Mouse (Mus musculus): Measurements from ENCODE around the gene Lrrc8d. TPM values are rescaled to one million over a fixed set of nuclear protein-coding genes. Genes with fewer than 3 reads are reported as not detected.

Lrrc8d gene
- polyA plus RNA-seq, 1 experiment from 2014 or later = 24.5 TPM

DNA sequence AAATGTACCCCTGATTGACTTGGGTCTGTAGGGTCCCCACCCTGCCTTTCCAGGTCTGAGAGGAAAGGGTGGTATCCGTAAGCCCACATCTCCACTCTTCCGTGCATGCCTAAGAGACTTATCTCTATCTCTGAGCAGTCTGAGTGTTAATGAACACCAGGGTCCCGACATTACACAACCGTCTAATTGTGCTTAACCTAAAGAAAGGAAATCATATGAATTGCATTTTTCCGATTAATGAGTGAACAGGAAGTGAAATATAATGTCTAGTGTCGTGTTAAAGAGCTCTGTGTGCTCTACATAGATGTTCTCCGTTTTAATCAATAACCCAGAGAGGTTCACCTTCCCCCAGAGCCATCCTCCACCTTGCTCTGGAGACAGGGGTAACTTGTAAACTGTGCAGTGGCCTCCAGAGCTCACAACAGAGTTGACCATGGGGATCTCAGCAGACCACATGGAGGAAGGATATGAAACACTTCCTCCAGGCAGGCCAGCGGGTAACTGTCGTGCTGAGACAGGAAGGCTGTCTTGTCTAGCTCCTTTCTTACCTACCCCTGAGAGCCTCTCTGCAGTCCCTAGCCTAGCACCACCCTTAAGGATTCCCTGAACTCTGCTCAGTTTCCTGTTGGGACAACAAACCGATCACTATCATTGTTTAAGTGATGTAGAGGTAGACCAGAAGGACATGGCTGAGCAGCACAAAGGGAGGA, 144.4 kb downstream of the Lrrc8d start:
- Histone ChIP-seq H3K27me3 (ENCODE audit: control insufficient read depth, insufficient read depth, low read length) (no peaks in the 10 kb centered on the region), H3K4me3 (ENCODE audit: low read depth, low read length) (no peak overlapping the region), H3K36me3 (ENCODE audit: control insufficient read depth, insufficient read depth, low read length) (no peaks in the 10 kb centered on the region), H3K9me3 (ENCODE audit: control insufficient read depth, low read length) (no peaks in the 10 kb centered on the region), H3K9ac (ENCODE audit: low read length) (no peak overlapping the region), H3K4me2 (no peak overlapping the region), H3K4me1 (ENCODE audit: control insufficient read depth, insufficient read depth, low read length) (no peaks in the 10 kb centered on the region), H3K27ac (ENCODE audit: low read depth, low read length) (no peak overlapping the region)
- WGBS = 91% methylated on average over 10 of the region's 10 CpGs
- ATAC-seq (ENCODE audit: low FRiP score) (no peak), DNase-seq (ENCODE audit: low spot score, missing footprints) (no peak)

DNA sequence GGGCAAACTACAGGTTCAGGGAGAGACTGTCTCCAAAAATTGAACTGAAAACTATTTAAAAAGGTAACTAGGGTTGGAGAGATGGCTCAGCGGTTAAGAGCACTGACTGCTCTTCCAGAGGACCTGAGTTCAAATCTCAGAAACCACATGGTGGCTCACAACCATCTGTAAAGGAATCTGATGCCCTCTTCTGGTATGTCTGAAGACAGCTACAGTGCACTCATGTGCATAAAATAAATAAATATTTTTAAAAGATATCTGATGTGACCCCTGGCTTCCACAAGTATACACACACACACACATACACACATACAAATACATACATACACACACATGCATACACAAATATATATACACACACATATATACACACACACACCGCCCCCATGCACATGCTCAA, 145.3 kb downstream of the Lrrc8d start:
- no peak for ATAC-seq (ENCODE audit: low FRiP score)
- Histone ChIP-seq H3K27me3 (ENCODE audit: control insufficient read depth, insufficient read depth, low read length) (no peaks in the 10 kb centered on the region), H3K4me1 (ENCODE audit: control insufficient read depth, insufficient read depth, low read length) (no peaks in the 10 kb centered on the region), H3K9me3 (ENCODE audit: control insufficient read depth, low read length) (no peaks in the 10 kb centered on the region), H3K36me3 (ENCODE audit: control insufficient read depth, insufficient read depth, low read length) (no peaks in the 10 kb centered on the region), H3K4me3 (ENCODE audit: low read depth, low read length) (no peak overlapping the region), H3K9ac (ENCODE audit: low read length) (no peak overlapping the region), H3K4me2 (no peak overlapping the region), H3K27ac (ENCODE audit: low read depth, low read length) (no peak overlapping the region)
- WGBS = 95% methylated on average over 2 of the region's 2 CpGs
- no peak for DNase-seq (ENCODE audit: low spot score, missing footprints)

GRCm38 (mm10) chr5:105847726-105848125, 148.0 kb downstream of the Lrrc8d start:
- 90% methylated on average over 8 of the region's 8 CpGs for WGBS

DNA sequence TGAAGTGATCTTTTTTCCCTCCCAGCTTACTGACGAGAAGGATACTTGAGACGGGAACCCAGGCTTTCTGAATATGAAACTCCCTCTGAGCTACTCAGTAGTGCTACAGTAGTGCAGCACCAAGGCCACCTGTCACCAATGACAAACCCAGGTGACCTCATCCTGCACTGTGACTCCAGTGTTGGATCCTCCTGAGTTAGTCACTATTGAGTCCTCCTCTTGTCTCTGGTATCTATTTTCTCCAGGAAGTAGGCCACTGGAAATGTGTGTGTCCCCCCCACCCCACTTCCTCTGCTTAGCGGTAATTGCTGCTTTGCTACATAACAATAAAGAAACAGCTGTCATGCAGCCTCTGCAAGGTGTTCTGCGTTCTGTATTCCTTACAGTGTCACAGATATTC, 149.5 kb downstream of the Lrrc8d start:
- H3K9ac ChIP-seq (ENCODE audit: low read length) = no peak overlapping the region
- WGBS = 84% methylated on average over 4 of the region's 4 CpGs
- no peak for ATAC-seq (ENCODE audit: low FRiP score)

More at GRCm38 (mm10) chr5:105847726-105848125, 148.0 kb downstream of the Lrrc8d start:
- no peaks in the 10 kb centered on the region for H3K9me3 ChIP-seq (ENCODE audit: control insufficient read depth, low read length)
- no peak overlapping the region for H3K27ac ChIP-seq (ENCODE audit: low read depth, low read length)
- ATAC-seq (ENCODE audit: low FRiP score) = no peak
- no peak overlapping the region for H3K4me3 ChIP-seq (ENCODE audit: low read depth, low read length)
- no peak overlapping the region for H3K4me2 ChIP-seq
- H3K4me1 ChIP-seq (ENCODE audit: control insufficient read depth, insufficient read depth, low read length) = no peaks in the 10 kb centered on the region
- H3K27me3 ChIP-seq (ENCODE audit: control insufficient read depth, insufficient read depth, low read length) = no peaks in the 10 kb centered on the region
- H3K9ac ChIP-seq (ENCODE audit: low read length) = no peak overlapping the region
- no peak for DNase-seq (ENCODE audit: low spot score, missing footprints)
- no peaks in the 10 kb centered on the region for H3K36me3 ChIP-seq (ENCODE audit: control insufficient read depth, insufficient read depth, low read length)

DNA sequence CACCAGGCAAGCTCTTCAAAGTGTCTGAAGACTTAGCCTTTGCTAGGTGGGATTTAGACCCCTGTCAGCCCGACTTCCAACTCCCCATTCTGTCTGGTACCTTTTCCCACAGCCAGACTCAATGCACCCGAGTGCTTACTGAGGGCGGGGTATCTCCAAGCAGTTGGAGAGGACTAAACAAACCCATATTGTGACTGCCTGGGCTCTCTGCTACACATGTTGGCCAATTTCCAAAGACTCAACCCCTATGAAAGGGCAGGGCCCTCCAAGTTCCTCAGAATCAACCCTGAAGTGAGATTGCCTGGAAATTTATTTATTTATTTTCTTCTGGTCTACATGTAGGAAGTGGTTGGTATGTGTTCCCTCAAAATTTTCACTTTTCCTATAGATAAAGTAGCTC, 149.9 kb downstream of the Lrrc8d start:
- 83% methylated on average over 3 of the region's 3 CpGs for WGBS
- no peak overlapping the region for H3K9ac ChIP-seq (ENCODE audit: low read length)
- no peak for DNase-seq (ENCODE audit: low spot score, missing footprints)
- H3K4me3 ChIP-seq (ENCODE audit: low read depth, low read length) = no peak overlapping the region
- no peaks in the 10 kb centered on the region for H3K27me3 ChIP-seq (ENCODE audit: control insufficient read depth, insufficient read depth, low read length)
- no peak overlapping the region for H3K27ac ChIP-seq (ENCODE audit: low read depth, low read length)
- no peaks in the 10 kb centered on the region for H3K9me3 ChIP-seq (ENCODE audit: control insufficient read depth, low read length)
- ATAC-seq (ENCODE audit: low FRiP score) = no peak
- H3K4me2 ChIP-seq = no peak overlapping the region
- no peaks in the 10 kb centered on the region for H3K36me3 ChIP-seq (ENCODE audit: control insufficient read depth, insufficient read depth, low read length)
- no peaks in the 10 kb centered on the region for H3K4me1 ChIP-seq (ENCODE audit: control insufficient read depth, insufficient read depth, low read length)

More for the DNA sequence above, 149.5 kb downstream of the Lrrc8d start:
- no peaks in the 10 kb centered on the region for H3K36me3 ChIP-seq (ENCODE audit: control insufficient read depth, insufficient read depth, low read length)
- no peaks in the 10 kb centered on the region for H3K9me3 ChIP-seq (ENCODE audit: control insufficient read depth, low read length)
- no peaks in the 10 kb centered on the region for H3K4me1 ChIP-seq (ENCODE audit: control insufficient read depth, insufficient read depth, low read length)
- H3K27ac ChIP-seq (ENCODE audit: low read depth, low read length) = no peak overlapping the region
- H3K27me3 ChIP-seq (ENCODE audit: control insufficient read depth, insufficient read depth, low read length) = no peaks in the 10 kb centered on the region
- no peak overlapping the region for H3K4me3 ChIP-seq (ENCODE audit: low read depth, low read length)
- peak; percentile 8 for DNase-seq (ENCODE audit: low spot score, missing footprints)
- no peak overlapping the region for H3K4me2 ChIP-seq

GRCm38 (mm10) chr5:105853271-105853670, 153.5 kb downstream of the Lrrc8d start:
- H3K9me3 ChIP-seq (ENCODE audit: control insufficient read depth, low read length) = no peaks in the 10 kb centered on the region
- H3K36me3 ChIP-seq (ENCODE audit: control insufficient read depth, insufficient read depth, low read length) = no peaks in the 10 kb centered on the region
- H3K27ac ChIP-seq (ENCODE audit: low read depth, low read length) = no peak overlapping the region
- no peaks in the 10 kb centered on the region for H3K27me3 ChIP-seq (ENCODE audit: control insufficient read depth, insufficient read depth, low read length)
- DNase-seq (ENCODE audit: low spot score, missing footprints) (peak; percentile 57), ATAC-seq (ENCODE audit: low FRiP score) (no peak)
- no peak overlapping the region for H3K4me3 ChIP-seq (ENCODE audit: low read depth, low read length)
- no peak overlapping the region for H3K9ac ChIP-seq (ENCODE audit: low read length)
- 86% methylated on average over 9 of the region's 9 CpGs for WGBS
- H3K4me1 ChIP-seq (ENCODE audit: control insufficient read depth, insufficient read depth, low read length) = no peaks in the 10 kb centered on the region
- no peak overlapping the region for H3K4me2 ChIP-seq

DNA sequence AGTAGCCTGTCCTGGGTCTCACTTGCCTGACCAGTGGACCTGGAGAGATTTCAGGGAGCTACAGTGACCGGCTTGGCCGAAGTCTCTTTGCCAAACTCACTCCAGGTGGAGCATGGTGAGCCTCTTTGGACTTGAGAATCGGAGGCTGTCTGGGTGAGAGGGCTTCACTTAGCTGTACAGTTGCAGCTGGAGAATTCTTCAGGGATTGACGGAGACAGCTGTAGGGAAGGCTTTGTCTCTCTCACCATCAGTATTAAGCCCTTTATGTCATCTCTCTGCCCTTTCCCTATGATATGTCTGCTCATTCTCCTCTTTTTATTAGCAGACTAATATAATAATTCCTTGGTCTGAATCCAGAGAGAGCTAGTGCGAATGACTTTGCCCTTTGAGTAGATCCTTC, 157.7 kb downstream of the Lrrc8d start:
- WGBS = 84% methylated on average over 5 of the region's 5 CpGs
- no peak overlapping the region for H3K4me3 ChIP-seq (ENCODE audit: low read depth, low read length)

DNA sequence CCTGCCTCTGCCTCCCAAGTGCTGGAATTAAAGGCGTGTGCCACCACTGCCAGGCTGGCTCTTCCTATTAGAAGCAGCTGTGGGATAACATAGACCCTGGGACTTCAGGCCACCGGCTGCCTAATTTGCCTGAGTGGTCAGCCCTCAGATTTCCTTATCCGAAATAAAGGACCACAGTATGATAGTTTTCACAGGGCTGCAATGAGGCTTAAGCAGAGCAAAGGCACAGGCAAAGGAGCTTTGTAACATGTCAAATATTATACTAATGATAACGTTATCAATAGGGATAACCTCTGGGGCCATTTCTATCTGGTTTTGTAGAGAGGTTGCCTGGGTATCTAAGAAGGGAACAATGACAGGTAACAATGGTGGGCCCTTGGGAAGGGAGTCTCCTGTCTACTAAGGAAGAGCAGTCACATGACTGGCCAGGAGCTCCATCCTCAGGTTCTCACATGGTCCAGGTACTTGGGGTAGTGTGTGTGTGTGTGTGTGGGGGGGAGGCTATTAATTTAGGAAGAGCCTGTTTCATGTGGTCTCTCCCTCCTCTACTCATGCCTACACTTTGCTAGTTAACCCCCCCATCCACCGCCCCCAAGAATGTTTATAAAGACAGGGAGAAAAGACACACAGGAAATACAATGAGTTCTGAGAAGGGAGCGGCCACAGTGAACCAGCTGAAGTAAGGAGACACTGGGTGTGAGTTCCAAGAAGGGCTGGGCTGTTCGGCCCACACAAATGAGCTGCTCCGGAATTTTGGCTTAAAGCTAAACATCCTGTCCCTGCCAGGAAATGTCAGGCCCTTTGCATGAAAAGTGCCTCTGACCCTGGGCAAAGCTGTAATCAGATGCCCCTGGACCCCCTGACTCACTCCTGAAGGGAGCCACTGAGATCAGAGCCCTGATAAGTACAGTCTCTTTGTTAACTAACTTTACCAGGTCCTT, 159.3 kb downstream of the Lrrc8d start:
- H3K4me1 ChIP-seq (ENCODE audit: control insufficient read depth, insufficient read depth, low read length) = no peaks in the 10 kb centered on the region
- H3K4me3 ChIP-seq (ENCODE audit: low read depth, low read length) = no peak overlapping the region
- WGBS = 76% methylated on average over 8 of the region's 8 CpGs
- no peaks in the 10 kb centered on the region for H3K36me3 ChIP-seq (ENCODE audit: control insufficient read depth, insufficient read depth, low read length)
- no peaks in the 10 kb centered on the region for H3K27me3 ChIP-seq (ENCODE audit: control insufficient read depth, insufficient read depth, low read length)
- no peak overlapping the region for H3K9ac ChIP-seq (ENCODE audit: low read length)
- DNase-seq (ENCODE audit: low spot score, missing footprints) (peak; percentile 80), ATAC-seq (ENCODE audit: low FRiP score) (no peak)
- no peak overlapping the region for H3K4me2 ChIP-seq
- no peaks in the 10 kb centered on the region for H3K9me3 ChIP-seq (ENCODE audit: control insufficient read depth, low read length)
- H3K27ac ChIP-seq (ENCODE audit: low read depth, low read length) = no peak overlapping the region

More for the DNA sequence above, 157.7 kb downstream of the Lrrc8d start:
- no peaks in the 10 kb centered on the region for H3K36me3 ChIP-seq (ENCODE audit: control insufficient read depth, insufficient read depth, low read length)
- ATAC-seq (ENCODE audit: low FRiP score) = no peak
- H3K27me3 ChIP-seq (ENCODE audit: control insufficient read depth, insufficient read depth, low read length) = no peaks in the 10 kb centered on the region
- H3K4me2 ChIP-seq = no peak overlapping the region
- no peak overlapping the region for H3K27ac ChIP-seq (ENCODE audit: low read depth, low read length)
- H3K9ac ChIP-seq (ENCODE audit: low read length) = no peak overlapping the region
- no peaks in the 10 kb centered on the region for H3K4me1 ChIP-seq (ENCODE audit: control insufficient read depth, insufficient read depth, low read length)
- DNase-seq (ENCODE audit: low spot score, missing footprints) = peak; percentile 10
- no peaks in the 10 kb centered on the region for H3K9me3 ChIP-seq (ENCODE audit: control insufficient read depth, low read length)
